Mouse (Mus musculus) 416B (cell line): Measurements from ENCODE around the gene L3mbtl2.

Source experiments
- DNase-seq: peaks from one replicate; pipeline ENCODE4 v3.0.0; 2011; ENCODE audit warnings: low read depth

L3mbtl2 gene

GRCm38 (mm10) chr15:81708991-81709390, 45.3 kb downstream of the L3mbtl2 start:
- DNase-seq = no peak

GRCm38 (mm10) chr15:81709686-81710085, 46.0 kb downstream of the L3mbtl2 start:
- no peak for DNase-seq

GRCm38 (mm10) chr15:81710801-81711200, 47.1 kb downstream of the L3mbtl2 start:
- DNase-seq = no peak

- no peak for DNase-seq
Measured at GRCm38 (mm10) chr15:81713742-81714141, 50.1 kb downstream of the L3mbtl2 start.

- DNase-seq = no peak
Measured at GRCm38 (mm10) chr15:81718336-81719138, 54.8 kb downstream of the L3mbtl2 start.

- no peak for DNase-seq
Measured at GRCm38 (mm10) chr15:81719139-81719531, 55.4 kb downstream of the L3mbtl2 start.

GRCm38 (mm10) chr15:81722361-81722760, 58.7 kb downstream of the L3mbtl2 start:
- DNase-seq = no peak

- no peak for DNase-seq
Measured at GRCm38 (mm10) chr15:81723653-81724052, 60.0 kb downstream of the L3mbtl2 start.

- no peak for DNase-seq
Measured at GRCm38 (mm10) chr15:81725965-81726364, 62.3 kb downstream of the L3mbtl2 start.

- peak; percentile 47 for DNase-seq
Measured at GRCm38 (mm10) chr15:81729241-81729791, 65.6 kb downstream of the L3mbtl2 start.

GRCm38 (mm10) chr15:81729792-81730635, 66.3 kb downstream of the L3mbtl2 start:
- DNase-seq = peak; percentile 100

- DNase-seq = peak; percentile 39
Measured at GRCm38 (mm10) chr15:81735075-81735474, 71.4 kb downstream of the L3mbtl2 start.
